Mouse (Mus musculus): ENCODE measurements around the gene Ss18l2.

The Ss18l2 gene

DNA sequence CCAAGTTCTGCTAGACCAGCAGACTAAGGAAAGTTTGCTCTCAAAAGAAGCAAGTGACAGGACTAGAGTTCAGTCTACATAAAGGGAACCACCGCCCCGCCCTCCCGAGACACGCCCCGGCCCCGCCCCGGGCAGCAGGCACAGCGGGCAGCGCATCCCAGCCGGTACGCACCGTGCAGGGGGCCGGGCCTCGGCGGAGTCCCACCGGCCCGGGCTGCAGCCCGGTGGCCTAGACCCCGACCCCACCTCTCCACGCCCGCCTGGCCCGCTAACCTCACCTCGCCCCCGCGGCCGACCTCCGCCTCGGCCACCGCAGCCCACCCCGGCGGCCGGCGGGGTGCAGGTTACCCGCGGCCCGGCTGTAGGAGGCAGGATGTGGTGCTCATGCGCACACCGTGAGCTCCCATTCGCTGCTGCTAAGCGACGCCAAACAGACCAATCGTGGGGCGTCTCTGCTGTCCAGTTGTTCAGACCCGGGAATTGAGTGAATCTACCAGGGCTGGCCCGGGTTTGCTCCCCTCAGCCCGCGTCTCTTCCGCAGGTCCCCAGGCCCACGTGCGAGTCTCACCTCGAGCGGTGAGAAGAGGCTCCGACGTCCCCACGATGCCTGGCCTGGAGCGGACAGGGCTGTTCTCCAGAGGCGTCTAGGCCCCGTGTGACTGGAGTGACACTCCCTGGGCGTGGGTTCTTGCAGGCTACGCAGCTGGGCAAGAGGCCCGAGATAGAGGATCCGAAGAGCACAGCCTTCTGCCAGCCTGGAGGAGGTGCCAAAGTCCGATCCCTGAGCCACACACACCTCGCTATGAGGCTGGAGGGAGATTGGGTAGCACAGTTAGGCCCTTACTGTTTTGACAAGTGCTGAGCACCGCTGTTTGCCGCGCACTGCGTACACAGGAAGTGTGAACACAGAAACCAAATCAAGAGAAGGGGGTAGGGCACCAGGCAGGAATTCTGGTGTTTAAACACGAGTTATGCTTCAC lies 5.2 kb upstream of the Ss18l2 start, which contains the start of gene Sec22c:
Gene Sec22c (minus strand): TSS at position 845 of the 980 bp plus-strand sequence.
- DNase-seq = peak; percentile 93 to 95

DNA sequence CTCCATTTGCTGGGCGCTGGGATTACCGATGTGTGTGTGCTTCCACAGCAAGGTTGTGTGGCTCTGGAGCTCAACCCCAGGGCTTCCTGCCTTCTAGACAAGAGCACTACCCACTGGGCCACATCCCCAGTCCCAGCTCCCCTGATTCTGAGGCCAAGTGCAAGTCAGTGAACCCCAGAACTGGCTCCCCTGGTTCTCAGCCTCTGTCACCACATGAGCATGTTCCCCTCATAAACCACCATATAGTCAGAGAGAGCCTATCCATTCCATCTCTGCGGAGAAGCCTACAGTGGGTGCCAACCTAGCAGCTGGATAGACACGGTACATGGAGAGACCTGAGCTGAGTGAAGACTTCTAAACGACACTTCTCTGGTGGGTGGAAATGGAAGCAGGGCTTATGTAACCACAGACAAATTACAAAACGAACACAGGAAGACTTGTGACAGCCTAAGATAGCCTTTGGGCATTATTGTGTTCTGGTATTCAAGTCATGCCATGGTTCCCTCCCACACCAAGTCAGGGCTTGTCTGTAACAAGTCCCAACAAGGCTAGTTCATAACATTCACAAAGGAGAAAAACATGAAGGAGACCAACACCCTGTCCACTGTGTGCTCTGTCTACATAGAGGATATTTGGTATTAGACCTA lies 4.0 kb upstream of the Ss18l2 start:
- DNase-seq = no peak

DNA sequence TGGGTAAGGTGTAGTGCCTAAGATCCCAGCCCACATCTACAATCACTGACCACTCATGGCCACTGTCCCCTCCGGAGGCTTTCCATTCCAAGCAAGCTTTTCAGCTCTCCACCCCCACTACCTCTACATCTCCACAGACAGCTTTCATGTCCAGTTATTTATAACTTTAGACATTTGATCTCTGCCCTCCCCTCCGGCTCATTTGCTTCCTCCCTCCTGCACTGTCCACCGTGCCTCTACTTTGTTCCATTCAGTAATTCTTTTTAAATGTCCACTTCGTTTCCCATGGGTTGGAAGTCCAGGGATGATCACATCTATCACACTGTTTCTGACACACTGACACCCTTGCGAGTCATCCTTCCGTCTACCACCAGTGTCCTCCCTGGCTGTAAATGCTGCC lies 2.3 kb upstream of the Ss18l2 start:
- no peak for DNase-seq

DNA sequence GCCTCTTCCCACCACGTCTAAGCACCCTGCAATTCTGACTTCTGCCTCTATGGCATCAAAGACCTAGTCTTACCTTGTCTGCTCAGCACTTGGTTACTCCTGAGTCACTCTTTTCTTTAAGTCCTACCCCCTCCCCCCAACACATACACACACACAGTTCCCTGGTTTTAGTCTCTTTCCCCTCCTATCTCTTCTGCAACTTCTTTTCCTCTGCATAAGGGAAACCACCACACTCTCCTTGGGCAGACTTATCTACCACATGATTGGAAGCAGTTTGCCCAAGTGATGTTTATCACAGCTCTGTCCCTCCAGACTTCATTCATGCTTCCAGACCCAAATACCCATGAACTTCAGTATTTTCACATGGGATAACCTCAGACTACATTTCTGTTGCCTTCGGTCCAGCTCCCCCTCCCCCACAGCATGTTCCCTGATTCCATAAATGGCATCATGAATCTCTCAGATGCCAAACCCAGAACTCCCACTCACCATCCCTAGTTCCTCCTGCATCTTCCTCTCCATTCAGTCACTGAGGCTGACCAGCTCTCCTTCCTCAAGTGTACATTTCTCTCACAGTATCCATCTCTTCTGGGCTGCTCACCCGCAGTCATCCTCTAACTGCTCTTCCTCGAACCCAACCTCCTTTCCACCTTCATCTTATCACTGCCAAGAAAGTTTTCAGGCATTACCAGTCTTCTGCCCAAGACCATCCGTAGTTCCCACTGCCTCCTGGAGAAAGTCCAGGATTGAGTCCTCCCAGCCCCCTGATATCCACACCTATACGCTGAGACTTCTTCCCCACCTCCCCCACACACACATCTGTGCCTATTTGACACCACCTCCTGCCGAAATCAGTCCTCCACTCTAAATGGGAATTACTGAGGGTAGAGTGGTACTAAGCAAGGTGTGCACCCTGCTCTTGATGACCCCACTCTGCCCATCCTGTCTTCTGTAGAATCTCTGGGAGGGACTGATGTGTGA lies 1.3 kb upstream of the Ss18l2 start:
- DNase-seq = no peak

DNA sequence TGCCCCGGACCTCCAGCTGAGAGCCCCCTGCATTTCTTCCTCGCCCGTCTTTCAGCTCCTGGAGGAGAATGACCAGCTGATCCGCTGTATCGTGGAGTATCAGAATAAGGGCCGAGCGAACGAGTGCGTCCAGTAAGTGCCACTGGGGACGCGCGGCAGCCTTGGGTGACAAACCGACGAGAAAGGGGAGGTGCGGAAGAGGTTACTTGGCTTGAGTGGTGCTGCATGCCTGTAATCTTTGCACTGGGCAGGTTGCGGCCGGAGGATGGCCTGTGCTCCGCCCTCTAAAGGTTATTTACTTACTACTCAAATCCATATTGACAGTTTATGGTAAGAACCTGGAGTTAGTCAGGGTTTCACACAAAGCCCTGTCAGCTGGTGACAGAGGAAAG lies 451 bp downstream of the Ss18l2 start:
- DNase-seq = no peak

DNA sequence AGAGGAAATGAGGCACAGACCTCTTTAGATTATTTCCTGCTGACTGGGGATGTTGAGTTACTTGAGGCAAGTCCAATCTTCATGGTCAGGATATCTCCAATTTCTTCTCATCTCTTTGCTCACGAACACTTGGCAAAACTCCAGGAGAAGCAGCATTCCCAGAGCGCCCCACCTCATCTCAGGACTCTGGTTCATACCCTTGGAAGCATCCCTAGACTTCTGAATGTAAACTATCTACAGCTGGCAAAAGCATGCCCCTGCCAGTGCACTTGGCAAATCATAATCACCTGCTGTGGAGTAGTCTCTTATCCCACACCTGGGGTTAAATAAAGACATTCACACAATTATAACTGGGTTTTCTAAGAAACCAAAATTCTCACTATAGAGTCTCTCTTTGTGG lies 6.9 kb downstream of the Ss18l2 start:
- no peak for DNase-seq

DNA sequence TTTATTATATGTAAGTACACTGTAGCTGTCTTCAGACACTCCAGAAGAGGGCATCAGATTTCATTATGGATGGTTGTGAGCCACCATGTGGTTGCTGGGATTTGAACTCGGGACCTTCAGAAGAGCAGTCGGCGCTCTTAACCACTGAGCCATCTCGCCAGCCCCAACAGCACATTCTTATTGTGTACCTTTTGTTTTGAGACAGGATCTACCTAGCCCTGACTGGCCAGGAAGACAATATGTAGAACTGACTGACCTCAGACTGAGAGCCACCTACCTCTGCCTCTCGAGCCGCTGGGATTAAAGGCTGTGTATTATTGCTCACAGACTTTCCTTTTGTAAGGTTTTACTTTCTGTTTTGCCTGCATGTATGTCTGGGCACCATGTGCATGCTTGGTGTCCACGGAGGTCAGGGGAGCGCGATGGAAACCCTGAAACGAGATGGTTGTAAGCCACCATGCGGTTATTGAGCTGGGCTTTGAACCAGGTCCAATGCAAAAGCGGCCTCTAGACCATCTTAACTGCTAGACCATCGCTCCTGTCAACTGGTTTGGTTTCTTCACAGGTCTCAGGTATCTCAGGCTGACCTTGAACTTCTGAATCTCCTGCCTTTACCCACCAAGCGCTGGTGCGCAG lies 8.1 kb downstream of the Ss18l2 start:
- DNase-seq = no peak

DNA sequence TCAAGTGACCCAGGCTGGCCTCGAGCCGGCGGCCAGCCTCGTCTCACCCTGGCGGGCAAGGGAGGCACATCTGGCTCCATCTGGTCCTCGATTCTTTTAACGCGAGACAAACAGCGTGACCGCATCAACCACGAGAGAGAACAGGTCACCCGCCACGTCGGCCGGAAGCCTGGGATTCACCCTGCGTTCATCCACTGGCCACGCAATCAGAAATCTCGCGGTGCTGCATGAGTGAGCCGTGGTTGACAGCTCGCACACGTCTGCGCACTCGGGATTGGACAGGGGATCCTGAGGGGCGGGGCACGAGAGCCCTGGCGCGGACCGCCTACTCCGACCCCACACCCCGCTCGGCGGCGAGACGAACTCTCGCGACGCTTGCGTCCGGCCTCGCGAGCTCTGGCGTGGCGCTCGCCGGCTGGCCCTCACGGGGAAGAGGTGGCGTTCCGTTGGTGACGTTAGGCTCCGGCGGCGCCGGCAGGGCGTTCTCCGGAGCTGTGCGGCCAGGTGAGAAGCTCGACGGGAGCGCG lies 8.7 kb downstream of the Ss18l2 start, which contains the start of gene Nktr:
Gene Nktr (plus strand): TSS at position 378 of the 527 bp plus-strand sequence.
- DNase-seq = peak; percentile 95

DNA sequence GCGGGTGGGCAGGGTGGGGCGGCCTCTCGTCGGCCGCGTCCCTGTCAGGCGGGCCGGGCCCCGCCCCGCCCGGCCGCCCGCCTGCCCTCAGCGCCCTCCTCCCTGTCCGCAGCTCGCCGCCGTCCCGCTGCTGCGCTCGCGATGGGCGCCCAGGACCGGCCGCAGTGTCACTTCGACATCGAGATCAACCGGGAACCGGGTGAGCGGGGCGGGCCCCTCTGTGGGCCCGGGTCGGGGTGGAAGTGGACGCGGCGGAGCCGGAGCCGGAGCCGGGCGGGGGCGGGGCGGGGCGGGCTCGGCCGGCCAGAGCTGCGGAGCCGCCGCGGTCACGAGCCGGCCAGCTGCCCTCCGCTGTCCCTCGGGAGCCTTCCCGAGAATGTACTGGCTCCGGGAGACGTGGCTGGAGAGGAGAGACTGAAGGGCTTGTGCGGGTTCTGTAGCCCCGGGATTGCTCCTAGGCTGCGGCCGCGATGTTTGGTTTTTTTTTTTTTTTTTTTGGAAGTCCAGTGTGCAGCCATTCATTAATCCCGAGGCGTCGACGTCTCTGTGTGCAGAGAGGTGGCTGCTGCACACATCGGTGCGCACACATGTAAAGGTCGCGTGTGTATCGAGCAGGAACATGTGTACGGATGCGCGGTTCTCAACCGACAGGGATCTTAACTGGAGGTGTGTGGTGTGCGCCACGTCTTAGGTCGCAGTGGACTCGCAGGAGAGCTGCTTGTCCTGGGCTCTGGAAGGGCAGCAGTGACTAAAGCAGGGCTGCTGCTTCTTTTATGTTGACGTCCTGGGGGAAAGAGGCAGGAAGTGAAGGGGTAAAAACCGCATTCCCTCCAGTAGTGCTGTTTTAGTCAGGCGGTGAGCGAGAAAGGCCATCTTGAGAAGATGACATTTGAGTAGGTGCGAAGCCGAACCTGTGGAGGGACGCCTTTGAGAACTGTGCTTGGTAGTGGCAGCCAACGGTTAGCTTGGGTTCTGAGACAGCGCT lies 9.5 kb downstream of the Ss18l2 start:
- DNase-seq = peak; percentile 46 to 48

DNA sequence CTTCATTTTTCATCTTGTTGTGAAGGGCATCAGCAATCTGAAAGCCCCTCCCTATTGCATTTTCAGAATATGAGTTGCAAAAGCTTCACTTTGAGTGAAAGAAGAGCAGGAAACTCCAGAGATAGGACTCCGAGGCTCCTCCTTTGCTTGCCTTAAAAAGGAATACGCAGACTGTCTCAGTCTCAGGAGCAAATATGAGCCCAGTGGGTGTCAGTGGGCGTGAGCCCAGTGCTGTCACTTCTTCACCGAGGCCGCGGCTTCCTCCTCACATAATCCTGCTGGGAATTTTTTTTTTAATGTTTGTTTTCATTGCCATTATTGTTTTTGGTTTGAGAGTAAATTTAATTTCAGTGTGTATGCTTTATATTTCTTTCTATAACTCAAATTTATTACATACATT lies 30.4 kb downstream of the Ss18l2 start:
- no peak for DNase-seq

DNA sequence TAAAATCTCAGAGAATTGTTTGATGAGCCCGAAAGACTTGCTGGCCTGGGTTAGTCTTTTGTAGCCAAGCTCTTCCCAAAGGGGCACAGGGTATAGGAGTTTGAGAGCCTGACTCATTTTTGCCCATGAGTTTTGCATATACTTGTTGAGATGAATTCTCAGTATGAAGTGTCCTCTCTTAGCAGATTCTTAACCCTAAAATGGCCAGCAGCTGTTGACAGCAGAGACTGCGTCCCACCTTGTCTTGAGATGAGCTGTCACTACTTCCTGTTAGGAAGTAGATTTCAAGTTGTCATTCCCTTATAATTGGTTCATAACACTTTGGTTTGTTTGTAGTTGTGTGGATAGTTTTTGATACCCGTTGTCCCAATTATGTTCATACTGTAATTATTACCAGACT lies 31.0 kb downstream of the Ss18l2 start:
- DNase-seq = no peak

DNA sequence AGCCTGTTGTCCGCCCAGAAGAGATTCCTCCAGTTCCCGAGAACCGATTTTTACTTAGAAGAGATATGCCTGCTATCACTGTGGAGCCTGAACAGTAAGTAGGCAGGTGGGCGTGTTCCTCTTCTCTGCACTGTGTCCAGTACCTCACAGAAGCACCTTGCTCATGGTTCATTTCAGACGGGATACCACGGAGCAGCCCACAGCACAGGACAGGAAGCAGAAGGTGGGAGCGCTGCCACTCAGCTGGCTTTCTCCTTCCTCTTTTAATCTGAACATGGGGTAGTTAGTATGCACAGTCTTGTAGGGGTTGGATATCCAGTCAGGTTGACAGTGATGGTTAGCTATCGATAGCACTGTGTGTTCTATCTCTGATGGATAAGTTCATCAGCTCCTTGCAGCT lies 33.9 kb downstream of the Ss18l2 start:
- DNase-seq = no peak

DNA sequence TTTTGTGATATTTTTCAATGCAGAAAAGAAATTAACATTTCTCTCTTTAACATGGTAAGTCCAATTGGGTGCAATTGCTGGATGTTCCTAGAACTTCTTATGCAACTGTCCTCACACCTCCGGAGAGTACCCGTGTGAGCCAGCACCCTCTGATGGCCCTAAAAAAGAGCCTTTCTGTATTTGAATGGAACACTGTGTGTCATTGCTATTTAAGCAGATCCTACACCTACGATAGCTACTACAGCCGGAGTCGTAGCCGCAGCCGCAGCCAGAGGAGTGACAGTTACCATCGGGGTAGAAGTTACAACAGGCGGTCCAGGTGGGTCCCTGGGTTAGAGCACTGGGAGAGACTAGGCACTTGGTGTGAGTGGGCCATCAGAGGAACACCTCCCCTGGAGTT lies 42.6 kb downstream of the Ss18l2 start:
- no peak for DNase-seq

DNA sequence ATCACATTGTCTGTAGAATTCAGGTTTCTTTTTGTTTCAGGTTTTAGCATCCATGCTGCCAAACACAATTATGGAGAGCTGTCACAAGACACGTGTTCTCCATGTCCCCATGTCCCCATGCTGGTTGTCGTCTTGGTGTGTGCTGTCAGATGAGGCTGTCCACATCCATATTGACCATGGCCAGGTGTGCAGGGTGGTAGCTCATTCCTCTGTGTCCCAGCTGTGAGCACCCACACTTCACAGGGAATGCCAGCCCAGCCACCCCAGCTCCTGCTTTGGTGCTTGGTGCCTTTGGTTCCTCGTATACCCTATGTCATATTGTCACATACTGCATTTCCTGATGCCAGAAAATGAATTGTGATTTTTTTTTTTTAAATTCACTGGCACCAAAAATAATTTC lies 44.5 kb downstream of the Ss18l2 start:
- DNase-seq = no peak

DNA sequence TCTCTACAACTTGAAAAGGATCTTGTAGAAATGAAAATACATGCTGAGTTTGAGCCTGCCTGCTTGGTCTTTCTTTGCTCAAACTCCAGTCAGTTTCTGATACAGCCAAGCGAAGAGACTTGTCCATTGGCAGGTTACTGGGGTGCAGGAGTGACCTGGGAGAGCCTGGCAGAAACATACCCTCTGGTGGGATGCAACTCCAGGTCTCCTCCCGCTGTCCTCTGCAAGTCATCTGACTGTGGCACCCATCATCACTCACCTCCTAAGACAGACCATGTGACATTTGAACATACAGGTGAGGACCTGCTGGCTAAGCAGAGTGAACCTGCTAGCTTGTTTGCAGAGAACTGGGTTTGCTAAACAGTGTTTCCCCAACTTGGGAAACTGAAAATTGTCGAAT lies 46.7 kb downstream of the Ss18l2 start:
- DNase-seq = no peak

DNA sequence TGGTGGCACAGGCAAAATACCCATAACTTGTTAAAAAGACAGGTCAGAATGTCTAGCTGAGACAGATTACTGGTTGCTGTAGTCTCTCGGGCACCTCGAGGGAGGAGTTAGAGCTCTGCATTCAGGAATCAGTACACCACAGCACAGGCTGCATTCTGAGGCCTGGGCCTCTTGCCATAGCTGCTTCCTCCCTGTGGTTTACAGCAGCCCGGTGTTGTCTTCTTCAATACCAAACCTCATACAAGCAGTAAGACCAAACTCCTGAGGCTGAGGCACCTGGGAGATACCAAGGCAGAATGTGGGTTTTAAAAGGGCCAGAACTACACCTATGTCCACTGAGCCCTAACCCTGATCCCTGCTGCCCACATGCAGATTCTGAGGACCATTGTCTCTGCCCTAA lies 47.3 kb downstream of the Ss18l2 start:
- peak in 1 of 2 experiments; percentile 24 for DNase-seq

DNA sequence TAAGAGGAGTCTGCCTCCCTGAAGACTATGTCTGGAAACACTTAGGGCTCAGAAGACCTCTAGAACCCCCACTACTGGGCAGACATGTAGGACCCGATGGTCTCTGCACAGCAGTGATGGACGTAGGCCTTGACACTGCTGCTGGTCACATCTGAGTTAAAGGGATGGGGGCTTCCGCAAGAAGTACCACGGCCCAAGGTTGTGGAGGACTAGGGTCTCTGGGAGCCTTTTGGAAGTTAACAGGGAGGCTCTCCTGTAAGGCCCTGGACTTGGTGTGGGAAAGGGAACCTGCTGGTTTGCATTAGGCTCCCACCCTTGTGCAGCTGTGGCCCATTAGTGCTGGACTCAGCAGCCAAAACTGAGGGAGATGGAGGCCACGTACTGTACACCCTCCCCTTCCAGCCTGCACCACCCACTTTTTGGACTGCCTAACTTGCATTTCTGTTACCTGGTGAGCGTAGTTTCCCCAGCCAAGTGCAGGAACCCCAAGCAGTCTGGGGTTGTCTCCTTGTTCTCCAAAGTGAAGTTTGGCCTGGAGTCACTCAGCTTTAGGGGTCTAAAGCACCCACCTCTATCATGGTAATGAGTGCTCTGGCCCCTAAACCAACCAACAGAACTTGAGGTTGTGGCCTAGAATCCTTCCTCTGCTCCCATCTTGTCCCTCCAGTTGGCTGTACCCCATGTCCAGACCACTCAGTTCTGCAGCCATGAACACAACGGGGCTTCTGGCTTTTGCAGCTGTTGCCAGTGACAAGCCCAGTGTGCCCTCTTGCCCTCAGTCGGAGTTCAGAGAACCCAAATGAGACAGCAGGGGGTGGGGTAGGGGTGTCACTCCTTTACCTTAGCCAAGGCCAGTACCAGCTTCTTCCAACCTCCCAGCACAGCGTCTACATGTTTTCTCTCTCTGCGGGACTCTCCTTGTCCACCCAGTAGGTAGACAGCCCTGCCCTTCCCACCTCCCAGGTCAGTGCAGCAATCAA lies 48.0 kb downstream of the Ss18l2 start:
- peak; percentile 35 to 37 for DNase-seq

DNA sequence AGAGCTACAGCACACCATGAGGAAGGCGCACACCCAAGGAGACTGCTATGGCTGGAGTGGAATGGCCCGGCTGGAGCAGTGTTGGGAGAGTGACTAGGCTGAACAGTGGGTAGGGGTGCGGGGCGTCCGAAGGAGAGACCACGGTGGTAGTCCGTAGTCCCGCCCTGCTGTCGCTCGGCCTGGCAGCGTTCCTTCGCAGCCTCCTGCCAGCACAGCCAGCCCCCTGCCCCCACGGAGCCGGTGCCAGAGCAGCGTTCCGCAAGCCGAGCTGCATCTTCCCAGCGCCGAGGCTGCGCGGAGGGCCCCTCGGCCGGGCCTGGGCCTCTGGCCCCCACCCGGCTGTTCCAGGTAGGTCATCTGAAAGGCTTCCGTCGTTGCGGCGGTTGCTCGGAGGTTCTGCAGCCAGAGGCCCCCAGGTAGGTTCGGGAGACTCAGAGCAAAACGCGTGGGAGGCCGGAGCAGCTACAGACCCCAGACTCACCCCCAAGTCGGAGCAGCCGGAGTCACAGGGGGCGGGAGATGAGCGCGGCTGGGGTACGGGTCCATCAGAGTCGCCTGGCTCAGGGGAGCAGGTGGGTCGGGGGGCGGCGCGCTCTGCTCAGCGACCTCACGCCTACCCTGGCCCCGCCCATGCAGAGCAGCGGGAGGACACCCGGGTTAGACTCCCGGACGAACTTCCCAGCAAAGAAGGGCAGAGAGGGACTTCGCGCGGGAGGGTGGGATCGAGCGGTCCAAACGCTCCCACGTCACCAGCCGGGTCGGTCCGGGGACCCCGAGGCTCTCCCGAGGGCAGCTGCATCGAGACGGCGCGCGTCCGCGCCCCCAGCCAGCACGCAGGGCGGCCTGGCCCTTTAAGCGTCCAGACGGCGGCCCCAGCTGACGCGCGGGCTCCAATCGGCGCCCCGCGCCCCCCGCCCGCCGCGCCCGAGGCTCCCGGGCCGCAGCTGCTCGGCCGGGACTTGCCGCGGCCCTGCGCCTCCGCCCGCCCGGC lies 49.3 kb downstream of the Ss18l2 start, which contains the start of gene Zfp651:
Gene Zfp651 (plus strand): TSS at position 240 of the 991 bp plus-strand sequence.
- peak in 1 of 2 experiments; percentile 31 for DNase-seq
